Mouse (Mus musculus): ENCODE measurements around the gene Rnf114.

The Rnf114 gene

GRCm38 (mm10) chr2:167491757-167492708 lies at the start of gene Rnf114:
Rnf114 (plus strand) TSS chr2:167492645.
- no peak for DNase-seq (ENCODE audit: low read depth, low spot score)

- DNase-seq (ENCODE audit: low read depth, low spot score), result no peak
These were observed 48.8 kb upstream of the Rnf114 start for GRCm38 (mm10) chr2:167443411-167444193.

- DNase-seq (ENCODE audit: low read depth, low spot score), result no peak
These were observed 46.3 kb upstream of the Rnf114 start for GRCm38 (mm10) chr2:167445911-167446780.

GRCm38 (mm10) chr2:167447207-167447606 lies 45.2 kb upstream of the Rnf114 start:
- no peak for DNase-seq (ENCODE audit: low read depth, low spot score)

GRCm38 (mm10) chr2:167447629-167448028 lies 44.8 kb upstream of the Rnf114 start:
- DNase-seq (ENCODE audit: low read depth, low spot score), result no peak

GRCm38 (mm10) chr2:167449331-167450275 lies 42.8 kb upstream of the Rnf114 start:
- no peak for DNase-seq (ENCODE audit: low read depth, low spot score)

GRCm38 (mm10) chr2:167450647-167451046 lies 41.8 kb upstream of the Rnf114 start:
- DNase-seq (ENCODE audit: low read depth, low spot score), result no peak

- no peak for DNase-seq (ENCODE audit: low read depth, low spot score)
These were observed 38.6 kb upstream of the Rnf114 start for GRCm38 (mm10) chr2:167453814-167454213.

- no peak for DNase-seq (ENCODE audit: low read depth, low spot score)
These were observed 36.0 kb upstream of the Rnf114 start for GRCm38 (mm10) chr2:167456361-167457020.

- no peak for DNase-seq (ENCODE audit: low read depth, low spot score)
These were observed 35.2 kb upstream of the Rnf114 start for GRCm38 (mm10) chr2:167457213-167457612.

- DNase-seq (ENCODE audit: low read depth, low spot score), result peak; percentile 48
These were observed 33.9 kb upstream of the Rnf114 start for GRCm38 (mm10) chr2:167458548-167458947.

- DNase-seq (ENCODE audit: low read depth, low spot score), result no peak
These were observed 33.2 kb upstream of the Rnf114 start for GRCm38 (mm10) chr2:167459071-167459865.

- DNase-seq (ENCODE audit: low read depth, low spot score), result peak; percentile 56
These were observed 29.5 kb upstream of the Rnf114 start for GRCm38 (mm10) chr2:167462954-167463353.

- no peak for DNase-seq (ENCODE audit: low read depth, low spot score)
These were observed 28.6 kb upstream of the Rnf114 start for GRCm38 (mm10) chr2:167463802-167464201.

GRCm38 (mm10) chr2:167465951-167466350 lies 26.5 kb upstream of the Rnf114 start:
- DNase-seq (ENCODE audit: low read depth, low spot score), result peak; percentile 75

- DNase-seq (ENCODE audit: low read depth, low spot score), result no peak
These were observed 25.2 kb upstream of the Rnf114 start for GRCm38 (mm10) chr2:167467214-167467613.

- no peak for DNase-seq (ENCODE audit: low read depth, low spot score)
These were observed 24.0 kb upstream of the Rnf114 start for GRCm38 (mm10) chr2:167468444-167468843.

GRCm38 (mm10) chr2:167470611-167471010 lies 21.8 kb upstream of the Rnf114 start:
- DNase-seq (ENCODE audit: low read depth, low spot score), result no peak

GRCm38 (mm10) chr2:167471585-167471984 lies 20.9 kb upstream of the Rnf114 start:
- peak; percentile 69 for DNase-seq (ENCODE audit: low read depth, low spot score)
